Mouse (Mus musculus): ENCODE data around the gene Cemip2. TPM values are rescaled to one million over a fixed set of nuclear protein-coding genes. Genes with fewer than 3 reads are reported as not detected.

Cemip2 gene
- polyA plus RNA-seq, 1 experiment from 2014 or later: 26.8 TPM

DNA sequence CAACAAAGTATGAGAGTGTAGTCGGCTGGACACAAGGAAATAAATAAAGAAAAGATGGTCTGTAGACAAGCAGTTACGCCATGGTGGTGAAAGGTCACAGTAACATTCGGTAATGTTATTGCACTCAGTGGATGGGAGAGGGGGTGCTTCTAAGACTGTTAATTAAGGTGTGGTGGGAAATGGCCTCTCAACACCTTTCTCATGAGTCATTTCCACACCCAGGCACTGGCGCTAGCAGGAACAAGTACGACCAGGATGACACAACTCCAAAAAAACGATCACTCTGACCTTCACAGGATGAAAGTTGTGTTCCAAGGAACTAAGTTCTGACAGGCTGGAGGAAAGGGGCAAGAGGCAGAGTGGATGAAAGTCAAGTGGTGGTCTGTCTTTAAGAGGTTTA, 4.5 kb upstream of the Cemip2 start:
- Histone ChIP-seq H3K4me3 (ENCODE audit: low read length) (no peak overlapping the region), H3K4me2 (replicated peaks; ENCODE audit: low read depth, low read length) (no peak overlapping the region), H3K27me3 (ENCODE audit: control insufficient read depth, insufficient read depth, low read length) (no peaks in the 10 kb centered on the region), H3K27ac (ENCODE audit: low read depth, low read length) (no peak overlapping the region), H3K9me3 (ENCODE audit: control insufficient read depth, low read length) (no peaks in the 10 kb centered on the region), H3K4me1 (ENCODE audit: control insufficient read depth, insufficient read depth, low read length) (peaks cover 6% of the 10 kb centered on the region; the same call in 1 of the 2 replicates), H3K9ac (ENCODE audit: low read depth, low read length) (no peak overlapping the region), H3K36me3 (ENCODE audit: control insufficient read depth, insufficient read depth, low read length) (no peaks in the 10 kb centered on the region)
- 44% methylated on average over 6 of the region's 6 CpGs for WGBS
- ATAC-seq (ENCODE audit: low FRiP score, low TSS enrichment): no peak

DNA sequence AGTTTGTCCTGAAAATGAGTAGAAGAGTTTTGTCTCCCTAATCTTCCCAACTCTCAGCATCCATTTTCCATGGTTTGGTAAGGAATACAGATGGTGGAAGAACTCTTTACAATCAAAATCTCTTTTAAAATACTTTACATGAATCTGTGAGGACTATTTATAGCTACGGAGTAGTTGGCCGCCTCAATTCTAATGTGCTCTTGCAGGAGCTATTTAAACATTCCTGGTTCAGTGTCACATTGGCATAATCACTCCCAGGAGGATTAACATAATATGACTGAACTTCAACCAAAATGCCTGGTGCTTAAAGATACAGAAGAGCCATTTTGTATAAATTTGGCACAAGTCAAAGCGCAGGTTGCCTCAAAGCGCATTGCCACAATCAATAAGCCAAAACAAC, 2.5 kb upstream of the Cemip2 start:
- 82% methylated on average over 4 of the region's 4 CpGs for WGBS
- no peak for ATAC-seq (ENCODE audit: low FRiP score, low TSS enrichment)
- H3K4me3 ChIP-seq (ENCODE audit: low read length): no peak overlapping the region

DNA sequence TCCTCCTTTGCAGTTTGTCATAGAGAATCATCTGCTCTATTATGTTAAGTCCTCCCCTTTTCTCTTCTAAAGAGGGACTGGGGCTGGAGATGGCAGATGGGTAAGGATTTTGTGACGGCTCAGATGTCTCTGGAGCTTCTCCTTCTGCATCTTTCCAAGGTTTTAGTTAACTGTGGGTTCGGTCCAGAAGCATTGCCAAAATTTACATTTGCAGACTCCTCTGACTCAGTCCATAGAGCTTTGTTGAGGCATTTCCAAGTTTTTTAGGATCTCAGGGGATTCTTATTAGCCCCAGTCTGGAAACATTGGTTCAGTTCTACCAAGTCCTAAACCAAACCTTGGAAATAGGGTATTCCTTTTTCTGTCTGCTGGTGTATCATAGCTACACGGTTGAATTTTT, 1.5 kb upstream of the Cemip2 start:
- ATAC-seq (ENCODE audit: low FRiP score, low TSS enrichment): no peak
- Histone ChIP-seq H3K4me1 (ENCODE audit: control insufficient read depth, insufficient read depth, low read length) (peaks cover 29% of the 10 kb centered on the region), H3K4me3 (ENCODE audit: low read length) (no peak overlapping the region), H3K9me3 (ENCODE audit: control insufficient read depth, low read length) (no peaks in the 10 kb centered on the region), H3K36me3 (ENCODE audit: control insufficient read depth, insufficient read depth, low read length) (no peaks in the 10 kb centered on the region), H3K4me2 (replicated peaks; ENCODE audit: low read depth, low read length) (no peak overlapping the region), H3K9ac (ENCODE audit: low read depth, low read length) (no peak overlapping the region), H3K27me3 (ENCODE audit: control insufficient read depth, insufficient read depth, low read length) (no peaks in the 10 kb centered on the region), H3K27ac (ENCODE audit: low read depth, low read length) (no peak overlapping the region)
- WGBS: 71% methylated on average over 3 of the region's 3 CpGs

More for the DNA sequence above, 2.5 kb upstream of the Cemip2 start:
- Histone ChIP-seq H3K27ac (ENCODE audit: low read depth, low read length) (no peak overlapping the region), H3K4me1 (ENCODE audit: control insufficient read depth, insufficient read depth, low read length) (peaks cover 19% of the 10 kb centered on the region), H3K36me3 (ENCODE audit: control insufficient read depth, insufficient read depth, low read length) (no peaks in the 10 kb centered on the region), H3K27me3 (ENCODE audit: control insufficient read depth, insufficient read depth, low read length) (no peaks in the 10 kb centered on the region), H3K4me2 (replicated peaks; ENCODE audit: low read depth, low read length) (no peak overlapping the region), H3K9ac (ENCODE audit: low read depth, low read length) (no peak overlapping the region), H3K9me3 (ENCODE audit: control insufficient read depth, low read length) (no peaks in the 10 kb centered on the region)

DNA sequence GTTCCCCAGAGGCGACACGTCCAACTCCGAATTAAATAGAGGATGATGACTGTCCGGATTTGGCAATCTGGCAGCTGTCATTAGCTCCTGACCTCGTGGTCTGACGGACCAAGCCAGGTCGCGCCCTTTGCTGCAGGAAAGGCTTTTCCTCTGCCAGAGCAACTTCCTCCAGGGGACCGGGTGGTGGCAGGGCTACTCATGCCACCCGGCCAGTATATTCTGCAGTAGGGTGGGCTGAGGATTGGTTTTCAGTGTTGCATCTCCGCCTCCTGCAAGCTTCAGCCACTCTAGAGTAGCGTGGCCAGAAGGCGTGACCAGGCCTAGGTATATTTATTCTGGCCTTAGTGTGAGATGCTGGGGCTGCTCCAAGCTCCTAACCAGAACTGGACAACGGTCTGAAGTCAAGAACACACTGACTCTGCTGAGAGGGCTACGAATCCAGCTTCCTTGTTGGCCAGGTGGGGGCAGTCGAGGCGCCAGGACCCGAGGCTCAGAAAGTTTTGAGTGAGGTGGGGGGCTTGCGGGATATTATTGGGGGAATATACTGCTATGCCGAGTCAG, 891 bp upstream of the Cemip2 start:
- H3K4me2 ChIP-seq (replicated peaks; ENCODE audit: low read depth, low read length): peak overlapping the region; percentile 60; the same call in 1 of the 2 replicates
- H3K36me3 ChIP-seq (ENCODE audit: control insufficient read depth, insufficient read depth, low read length): no peaks in the 10 kb centered on the region
- ATAC-seq (ENCODE audit: low FRiP score, low TSS enrichment): peak; percentile 8; the same call in 1 of the 2 replicates
- H3K9me3 ChIP-seq (ENCODE audit: control insufficient read depth, low read length): no peaks in the 10 kb centered on the region
- 24% methylated on average over 20 of the region's 20 CpGs for whole genome bisulfite sequencing
- H3K27me3 ChIP-seq (ENCODE audit: control insufficient read depth, insufficient read depth, low read length): no peaks in the 10 kb centered on the region
- no peak overlapping the region for H3K4me3 ChIP-seq (ENCODE audit: low read length)
- H3K27ac ChIP-seq (ENCODE audit: low read depth, low read length): no peak overlapping the region
- no peak overlapping the region for H3K9ac ChIP-seq (ENCODE audit: low read depth, low read length)
- peaks cover 34% of the 10 kb centered on the region for H3K4me1 ChIP-seq (ENCODE audit: control insufficient read depth, insufficient read depth, low read length)

DNA sequence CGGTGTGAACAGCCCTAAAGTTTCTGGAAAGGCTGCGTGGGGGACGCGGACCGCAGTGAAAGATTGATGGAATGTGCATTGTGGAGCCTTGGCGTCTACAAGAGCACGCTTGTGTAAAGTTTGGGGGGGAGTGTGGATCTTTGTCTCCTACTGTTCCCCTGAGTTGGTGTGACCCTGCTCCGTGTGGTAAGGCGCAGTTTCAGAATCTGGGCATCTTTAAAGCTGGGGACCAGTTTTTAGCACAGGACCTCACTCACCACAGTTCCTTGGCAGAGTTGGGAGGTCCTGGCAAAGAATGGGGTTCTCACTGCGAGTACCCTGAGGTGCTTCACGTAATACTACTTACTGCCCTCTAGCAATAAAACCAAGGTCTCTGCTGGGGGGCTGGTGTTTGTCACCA, 964 bp downstream of the Cemip2 start:
- Histone ChIP-seq H3K9ac (ENCODE audit: low read depth, low read length) (peak overlapping the region; percentile 84), H3K4me1 (ENCODE audit: control insufficient read depth, insufficient read depth, low read length) (peaks cover 44% of the 10 kb centered on the region), H3K36me3 (ENCODE audit: control insufficient read depth, insufficient read depth, low read length) (no peaks in the 10 kb centered on the region), H3K4me3 (ENCODE audit: low read length) (peak overlapping the region; percentile 93), H3K9me3 (ENCODE audit: control insufficient read depth, low read length) (no peaks in the 10 kb centered on the region), H3K27me3 (ENCODE audit: control insufficient read depth, insufficient read depth, low read length) (no peaks in the 10 kb centered on the region), H3K4me2 (replicated peaks; ENCODE audit: low read depth, low read length) (peak overlapping the region; percentile 60), H3K27ac (ENCODE audit: low read depth, low read length) (peak overlapping the region; percentile 92; the same call in 1 of the 2 replicates)
- WGBS: under 1% methylated on average over 11 of the region's 11 CpGs
- ATAC-seq (ENCODE audit: low FRiP score, low TSS enrichment): no peak

DNA sequence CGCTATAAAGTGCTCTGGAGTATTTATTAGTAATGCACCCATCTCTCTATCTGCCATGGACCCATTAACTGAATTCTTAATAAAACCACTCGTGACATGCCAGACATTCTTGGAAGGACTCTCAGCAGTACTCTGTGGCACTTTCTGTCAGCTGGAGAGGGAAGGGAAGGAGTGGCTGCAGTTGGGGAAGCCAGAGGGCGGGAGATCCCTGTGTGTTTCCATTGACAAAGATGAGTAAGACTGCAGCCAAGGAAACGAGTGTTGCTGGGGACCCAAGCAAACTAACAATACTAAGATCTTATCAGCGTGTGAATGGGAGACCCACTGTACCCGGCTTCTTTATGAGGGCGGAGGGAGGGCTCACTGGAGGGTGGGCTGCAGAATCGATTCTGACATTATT, 2.5 kb downstream of the Cemip2 start:
- no peaks in the 10 kb centered on the region for H3K36me3 ChIP-seq (ENCODE audit: control insufficient read depth, insufficient read depth, low read length)
- peak overlapping the region; percentile 60; the same call in 1 of the 2 replicates for H3K4me2 ChIP-seq (replicated peaks; ENCODE audit: low read depth, low read length)
- no peak overlapping the region for H3K4me3 ChIP-seq (ENCODE audit: low read length)
- no peaks in the 10 kb centered on the region for H3K9me3 ChIP-seq (ENCODE audit: control insufficient read depth, low read length)
- no peaks in the 10 kb centered on the region for H3K27me3 ChIP-seq (ENCODE audit: control insufficient read depth, insufficient read depth, low read length)
- no peak for ATAC-seq (ENCODE audit: low FRiP score, low TSS enrichment)
- WGBS: 53% methylated on average over 8 of the region's 8 CpGs
- H3K27ac ChIP-seq (ENCODE audit: low read depth, low read length): no peak overlapping the region; the same call in 1 of the 2 replicates
- H3K9ac ChIP-seq (ENCODE audit: low read depth, low read length): no peak overlapping the region
- peaks cover 53% of the 10 kb centered on the region for H3K4me1 ChIP-seq (ENCODE audit: control insufficient read depth, insufficient read depth, low read length)

DNA sequence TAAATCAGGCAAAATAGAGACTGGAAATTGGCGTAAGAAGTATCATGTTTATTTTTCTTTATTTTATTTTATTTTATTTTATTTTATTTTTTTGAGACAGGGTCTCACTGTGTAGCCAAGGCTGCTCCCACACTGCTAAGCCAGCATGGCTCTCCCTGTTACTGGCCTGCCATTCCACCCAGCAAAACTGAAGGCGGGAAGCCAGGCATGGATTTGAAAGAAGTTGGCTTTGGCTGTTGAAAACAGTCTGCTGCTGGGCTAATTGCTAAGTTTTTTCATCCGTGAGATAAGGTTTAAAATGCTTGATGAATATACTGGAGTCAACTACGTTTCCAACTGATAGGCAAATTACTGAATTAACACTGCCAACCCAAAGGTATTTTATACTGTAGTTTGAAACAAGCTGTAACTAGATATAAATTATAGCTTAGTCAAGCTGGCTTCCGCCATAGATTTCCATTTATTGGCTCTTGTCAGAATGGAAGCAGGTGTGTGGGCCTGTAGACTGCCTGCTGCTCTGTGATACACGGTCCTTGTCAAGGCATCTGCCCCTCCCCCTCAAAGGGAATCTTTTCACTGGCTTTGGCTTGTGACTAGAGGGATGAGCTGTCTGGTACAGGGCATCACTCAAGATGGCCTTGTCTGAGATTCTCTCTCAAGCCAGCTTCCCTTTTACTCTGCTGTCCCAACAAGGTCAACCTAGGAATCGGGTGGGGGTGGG, 3.1 kb downstream of the Cemip2 start:
- Histone ChIP-seq H3K4me3 (ENCODE audit: low read length) (no peak overlapping the region), H3K9ac (ENCODE audit: low read depth, low read length) (no peak overlapping the region), H3K4me1 (ENCODE audit: control insufficient read depth, insufficient read depth, low read length) (peaks cover 53% of the 10 kb centered on the region), H3K36me3 (ENCODE audit: control insufficient read depth, insufficient read depth, low read length) (no peaks in the 10 kb centered on the region), H3K27ac (ENCODE audit: low read depth, low read length) (peak overlapping the region; percentile 6; the same call in 1 of the 2 replicates), H3K9me3 (ENCODE audit: control insufficient read depth, low read length) (no peaks in the 10 kb centered on the region), H3K4me2 (replicated peaks; ENCODE audit: low read depth, low read length) (no peak overlapping the region; the same call in 1 of the 2 replicates), H3K27me3 (ENCODE audit: control insufficient read depth, insufficient read depth, low read length) (no peaks in the 10 kb centered on the region)
- 30% methylated on average over 7 of the region's 7 CpGs for WGBS
- peak; percentile 41; the same call in 1 of the 2 replicates for ATAC-seq (ENCODE audit: low FRiP score, low TSS enrichment)

DNA sequence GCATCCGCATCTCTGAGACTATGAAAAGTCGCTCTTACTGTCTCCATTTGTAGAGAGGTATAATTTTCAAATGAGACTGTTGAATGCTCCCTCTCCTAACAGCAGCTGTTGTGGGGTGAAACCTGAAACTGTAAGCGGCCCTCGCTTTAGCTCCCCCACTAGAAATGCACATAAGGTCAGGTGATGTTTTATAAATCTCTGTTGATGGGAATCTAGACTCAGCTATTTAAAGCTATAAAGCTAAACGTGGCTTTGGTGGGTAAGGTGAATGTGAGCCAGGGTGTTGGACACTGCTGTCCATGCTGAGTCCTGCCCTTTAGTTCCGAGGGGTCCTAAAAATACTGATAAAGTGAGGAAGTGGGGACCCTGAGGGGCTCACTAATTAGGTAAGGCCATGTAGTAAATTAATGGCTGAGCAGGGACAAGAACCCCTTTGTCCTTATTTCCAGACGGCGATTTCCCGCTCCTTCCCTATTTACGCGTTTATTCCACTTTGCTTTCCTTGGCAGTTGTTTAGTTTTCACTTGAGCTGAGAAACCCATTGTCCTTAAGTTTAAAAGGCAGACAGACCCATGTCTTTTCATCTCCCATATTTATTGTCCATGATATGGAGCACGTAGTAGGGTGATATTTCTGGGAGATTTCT, 3.8 kb downstream of the Cemip2 start:
- Histone ChIP-seq H3K36me3 (ENCODE audit: control insufficient read depth, insufficient read depth, low read length) (no peaks in the 10 kb centered on the region), H3K9ac (ENCODE audit: low read depth, low read length) (no peak overlapping the region), H3K27ac (ENCODE audit: low read depth, low read length) (no peak overlapping the region), H3K4me2 (replicated peaks; ENCODE audit: low read depth, low read length) (no peak overlapping the region; the same call in 1 of the 2 replicates), H3K9me3 (ENCODE audit: control insufficient read depth, low read length) (no peaks in the 10 kb centered on the region), H3K4me1 (ENCODE audit: control insufficient read depth, insufficient read depth, low read length) (peaks cover 53% of the 10 kb centered on the region), H3K27me3 (ENCODE audit: control insufficient read depth, insufficient read depth, low read length) (no peaks in the 10 kb centered on the region), H3K4me3 (ENCODE audit: low read length) (no peak overlapping the region)
- ATAC-seq (ENCODE audit: low FRiP score, low TSS enrichment): peak; percentile 2; the same call in 1 of the 2 replicates
- 25% methylated on average over 12 of the region's 12 CpGs for WGBS

DNA sequence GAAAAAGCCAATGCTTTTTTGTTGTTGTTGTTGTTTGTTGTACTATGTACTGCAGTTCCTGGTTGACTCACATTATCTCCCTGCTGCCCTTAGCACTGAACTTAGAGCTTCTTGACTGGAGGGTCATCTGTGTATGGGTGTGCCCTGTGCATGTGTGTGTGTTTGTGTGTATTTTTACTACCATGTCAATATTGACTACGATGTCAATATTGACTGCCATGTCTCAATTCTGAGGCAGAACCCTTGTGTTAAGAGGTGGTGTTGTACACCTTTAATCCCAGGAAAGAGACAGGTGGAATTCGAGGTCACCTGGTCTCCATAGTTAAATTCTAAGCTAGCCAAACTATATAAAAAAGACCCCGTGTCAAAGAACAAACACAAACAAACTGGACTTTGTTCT, 5.6 kb downstream of the Cemip2 start:
- H3K4me1 ChIP-seq (ENCODE audit: control insufficient read depth, insufficient read depth, low read length): peaks cover 48% of the 10 kb centered on the region
- H3K36me3 ChIP-seq (ENCODE audit: control insufficient read depth, insufficient read depth, low read length): no peaks in the 10 kb centered on the region
- H3K4me2 ChIP-seq (replicated peaks; ENCODE audit: low read depth, low read length): no peak overlapping the region
- WGBS: 67% methylated on average over 3 of the region's 3 CpGs
- no peaks in the 10 kb centered on the region for H3K27me3 ChIP-seq (ENCODE audit: control insufficient read depth, insufficient read depth, low read length)
- no peak overlapping the region; the same call in 1 of the 2 replicates for H3K27ac ChIP-seq (ENCODE audit: low read depth, low read length)
- no peak for ATAC-seq (ENCODE audit: low FRiP score, low TSS enrichment)
- no peak overlapping the region for H3K4me3 ChIP-seq (ENCODE audit: low read length)
- no peaks in the 10 kb centered on the region for H3K9me3 ChIP-seq (ENCODE audit: control insufficient read depth, low read length)
- H3K9ac ChIP-seq (ENCODE audit: low read depth, low read length): no peak overlapping the region
